Mouse (Mus musculus) testis, adult 10 weeks (tissue): ENCODE measurements around the gene Nr5a2. TPM values are rescaled to one million over a fixed set of nuclear protein-coding genes. Genes with fewer than 3 reads are reported as not detected.

Source experiments
- polyA plus RNA-seq: library from polyadenylated mRNA; stranded (reverse); fragments of 350-450 nt; fragmentation: Illumina TruSeq; extraction: RNeasy Lipid Tissue Mini Kit (QIAGEN cat#74804); gene quantifications from one replicate; pipeline ENCODE4 v1.2.3, GENCODE M21; 2014; ENCODE audit warnings: low read depth, low replicate concordance

Gene Nr5a2
- 0.13 TPM for polyA plus RNA-seq

GRCm38 (mm10) chr1:136960428-136961012 lies at the start of gene Nr5a2:
TSS of gene Nr5a2 (minus strand) at chr1:136960448.

